Mouse (Mus musculus) heart, postnatal 0 days (tissue): ENCODE results near the gene Rbm34.

Experiments used
- CTCF ChIP-seq: IDR thresholded peaks from 2 replicates; pipeline ENCODE4 v1.5.1; 2016; ENCODE audit warnings: antibody characterized with exemption, control low read depth, low read depth
- EP300 ChIP-seq: IDR thresholded peaks from 2 replicates; pipeline ENCODE4 v1.6.1; 2016; ENCODE audit warnings: antibody characterized with exemption, low read depth

DNA sequence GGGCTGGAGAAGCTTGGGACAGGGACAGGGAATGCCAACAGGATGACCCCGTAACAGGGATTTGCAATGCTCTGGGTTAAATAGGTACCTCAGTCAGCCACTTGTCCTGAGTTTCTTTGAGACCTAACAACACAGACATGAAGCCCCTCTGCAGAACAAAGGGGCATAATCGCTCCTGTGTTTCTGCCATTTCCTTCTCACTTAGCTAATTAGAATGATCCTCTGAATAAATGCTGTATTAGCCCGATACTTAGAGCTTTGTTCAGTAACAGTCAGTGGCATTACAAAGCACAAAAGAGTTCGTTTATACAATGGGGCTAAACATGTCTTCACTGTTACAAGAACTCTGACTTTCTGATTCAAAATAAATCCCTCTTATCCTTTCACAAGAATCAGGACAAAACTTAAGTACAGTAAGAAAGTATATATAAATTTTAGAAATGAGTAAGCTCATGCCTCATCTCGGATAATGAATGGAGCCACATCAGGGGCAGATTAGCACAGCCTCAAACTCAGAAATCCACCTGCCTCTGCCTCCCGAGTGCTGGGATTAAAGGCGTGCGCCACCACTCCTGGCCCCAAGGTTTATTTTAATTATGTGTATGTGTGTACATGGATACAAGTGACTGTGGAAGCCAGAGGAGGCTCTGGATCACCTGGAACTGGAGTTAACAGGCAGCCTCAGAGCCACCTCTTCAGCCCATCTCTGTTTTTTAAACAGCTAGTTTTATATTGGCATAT lies 5.9 kb upstream of the Rbm34 start:
- no peak for TF ChIP-seq CTCF
- no peak for TF ChIP-seq EP300
